Comparison of ENCODE assay signal across 9 mouse cellular contexts in genomic region chr7:130807749-130808148, GRCm38 (mm10). TPM values are rescaled to one million over a fixed set of nuclear protein-coding genes. Genes with fewer than 3 reads are reported as not detected.
DNase-seq lines count a peak whose midpoint lies in the region; ATAC-seq and TF ChIP-seq lines count a peak whose summit lies in the region.
"Had no signal": no experiment of that assay in that cellular context is flagged by ENCODE, and none has a peak within 500 bp of the region (broad histone marks: within the 10 kb centered on the region; RNA-seq: fewer than 3 reads in every experiment).

No protein-coding gene starts in this region.

- H3K4me3 ChIP-seq in embryonic fibroblast, embryonic 13.5 days (ENCODE audit: insufficient read depth, low read length) = no peak overlapping the region
- no peak overlapping the region for H3K4me3 ChIP-seq in intestine, embryonic 16.5 days (ENCODE audit: low read length)
- H3K4me3 ChIP-seq: limb, embryonic 13.5 days had no signal

- no peak for TF ChIP-seq CTCF in embryonic fibroblast, embryonic 13.5 days (IDR thresholded peaks at IDR 0.05; ENCODE audit: borderline replicate concordance, insufficient read depth, low read length)

- WGBS in intestine, embryonic 16.5 days = 53% methylated on average over 8 of the region's 8 CpGs

- H3K36me3 ChIP-seq in intestine, embryonic 16.5 days (ENCODE audit: control insufficient read depth, insufficient read depth, low read length) = no peaks in the 10 kb centered on the region
- H3K36me3 ChIP-seq: limb, embryonic 13.5 days had no signal

- peak; percentile 17 for DNase-seq in retina, postnatal 1 day
- DNase-seq in retina, embryonic 14.5 days (ENCODE audit: low spot score) = no peak
- DNase-seq in lung, postnatal 36 days = peak; percentile 64
- DNase-seq in T-cell, adult 2 months (ENCODE audit: low spot score) = no peak
- no peak for DNase-seq in thymus, adult 18-20 months

- TF ChIP-seq POLR2A in embryonic fibroblast, embryonic 13.5 days (IDR thresholded peaks at IDR 0.05; ENCODE audit: low read depth, low read length) = no peak

- peak; percentile 67 for ATAC-seq in intestine, embryonic 16.5 days
- ATAC-seq in megakaryocyte progenitor cell, adult 5-6 weeks (replicated peaks; ENCODE audit: poor library complexity) = no peak

- H3K27ac ChIP-seq in embryonic fibroblast, embryonic 13.5 days (ENCODE audit: insufficient read depth, low read length) = peak overlapping the region; percentile 83
- H3K27ac ChIP-seq in intestine, embryonic 16.5 days (ENCODE audit: low read length) = no peak overlapping the region
- H3K27ac ChIP-seq: limb, embryonic 13.5 days had no signal

- no peak overlapping the region for H3K4me2 ChIP-seq in intestine, embryonic 16.5 days (ENCODE audit: low read depth, low read length)
- H3K4me2 ChIP-seq: limb, embryonic 13.5 days had no signal

- no peak overlapping the region for H3K9ac ChIP-seq in intestine, embryonic 16.5 days (ENCODE audit: low read depth, low read length)
- H3K9ac ChIP-seq: limb, embryonic 13.5 days had no signal

- no peaks in the 10 kb centered on the region for H3K9me3 ChIP-seq in intestine, embryonic 16.5 days (ENCODE audit: control insufficient read depth, low read length)
- H3K9me3 ChIP-seq: limb, embryonic 13.5 days had no signal

- no peaks in the 10 kb centered on the region for H3K27me3 ChIP-seq in intestine, embryonic 16.5 days (replicated peaks; ENCODE audit: control insufficient read depth, insufficient read depth, low read length)
- H3K27me3 ChIP-seq: limb, embryonic 13.5 days had no signal

- H3K4me1 ChIP-seq in embryonic fibroblast, embryonic 13.5 days (ENCODE audit: control insufficient read depth, insufficient read depth, low read length) = peaks cover 7% of the 10 kb centered on the region; the same call in 1 of the 2 replicates
- peaks cover 9% of the 10 kb centered on the region for H3K4me1 ChIP-seq in intestine, embryonic 16.5 days (ENCODE audit: control insufficient read depth, insufficient read depth, low read length)
- H3K4me1 ChIP-seq: limb, embryonic 13.5 days had no signal

RNA-seq across cellular contexts. Expression of gene Btbd16, which starts 33.9 kb away (rescaled TPM):
- polyA plus RNA-seq in embryonic fibroblast, embryonic 13.5 days (2011; ENCODE audit: insufficient read length, low read depth, missing spikeins) = not detected in 2 replicates
- polyA plus RNA-seq in intestine, embryonic 16.5 days (2015; fragmentation: Nextera tagmentation; extraction: Ambion mirVana) = 0.05 TPM in 1 of 2 replicates, not detected in the other
- total RNA-seq in megakaryocyte progenitor cell, adult 5-6 weeks (2015) = 0.52 and 0.71 TPM in 2 replicates
- total RNA-seq in megakaryocyte progenitor cell, adult 5-6 weeks (2017) = 0.87 TPM in 1 of 2 replicates, not detected in the other

RNA-seq across cellular contexts. Expression of gene Plekha1, which starts 57.8 kb away (rescaled TPM):
- polyA plus RNA-seq in embryonic fibroblast, embryonic 13.5 days (2011; ENCODE audit: insufficient read length, low read depth, missing spikeins) = 56.4 and 60.8 TPM in 2 replicates
- 36.6 and 39.0 TPM in 2 replicates for polyA plus RNA-seq in intestine, embryonic 16.5 days (2015; fragmentation: Nextera tagmentation; extraction: Ambion mirVana)
- 12.4 and 14.0 TPM in 2 replicates for total RNA-seq in megakaryocyte progenitor cell, adult 5-6 weeks (2015)
- total RNA-seq in megakaryocyte progenitor cell, adult 5-6 weeks (2017) = 19.3 and 23.3 TPM in 2 replicates

Comparison
In these comparisons a context has a peak if more than half of its experiments do, and no peak if none do; other contexts are left out.
1. DNase-seq: peak in retina, postnatal 1 day (single experiment) and lung, postnatal 36 days (single experiment); none in retina, embryonic 14.5 days (single experiment), T-cell, adult 2 months (single experiment) and thymus, adult 18-20 months (0 of 2).